Mouse (Mus musculus): ENCODE data around the gene Paf1. TPM values are rescaled to one million over a fixed set of nuclear protein-coding genes. Genes with fewer than 3 reads are reported as not detected.
A peak's percentile ranks its signal among the peaks of the same experiment; 100 is the strongest.

The Paf1 gene
- polyA plus RNA-seq, 1 experiment, result 124 TPM

DNA sequence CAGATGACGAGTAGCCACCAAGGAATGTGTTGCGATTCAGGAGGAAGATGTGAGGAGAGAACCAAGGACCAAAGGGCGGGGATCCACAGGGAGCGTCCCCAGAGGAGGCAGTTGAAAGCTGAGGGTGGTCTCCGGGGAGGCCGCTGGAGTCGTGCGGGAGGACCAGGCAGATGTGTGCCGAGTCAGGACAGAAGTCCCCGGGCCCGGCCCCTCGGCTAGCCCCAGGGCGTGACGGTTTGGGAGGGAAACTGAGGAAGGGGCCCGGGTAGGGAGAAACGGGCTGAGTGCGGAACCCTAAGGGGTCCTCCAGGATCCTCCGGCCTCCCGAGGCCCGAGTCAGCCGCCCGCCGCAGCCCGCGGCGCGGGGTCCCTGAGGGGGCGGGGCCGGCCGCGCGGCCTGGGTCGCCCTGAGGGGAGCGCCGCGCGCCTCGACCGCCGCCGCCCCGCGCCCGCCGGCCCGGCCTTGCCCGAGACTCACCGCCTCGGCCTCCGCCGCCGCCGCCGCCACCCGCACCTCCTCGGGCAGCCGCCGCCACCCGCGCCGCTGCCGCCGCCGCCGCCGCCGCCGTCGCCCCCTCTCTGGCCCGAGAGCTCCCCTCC is 43.0 kb downstream of the Paf1 start:
- H3K4me1 ChIP-seq (ENCODE audit: control insufficient read depth, insufficient read depth, low read length), result 0 out of 2 replicates have a peak, but pooled peaks cover 4% of the 10 kb centered on the region
- peak overlapping the region; percentile 76 for H3K4me3 ChIP-seq (replicated peaks; ENCODE audit: insufficient read depth, low read depth, low read length)
- WGBS, result 2% methylated on average over 62 of the region's 70 CpGs
- peak; percentile 48 to 52 for DNase-seq
- no peaks in the 10 kb centered on the region for H3K27me3 ChIP-seq (ENCODE audit: control insufficient read depth, insufficient read depth, low read length)
- no peak for TF ChIP-seq CTCF (IDR thresholded peaks at IDR 0.05; ENCODE audit: borderline replicate concordance, insufficient read depth, low read depth, low read length)
- H3K27ac ChIP-seq (ENCODE audit: insufficient read depth, low read length), result no peak overlapping the region

DNA sequence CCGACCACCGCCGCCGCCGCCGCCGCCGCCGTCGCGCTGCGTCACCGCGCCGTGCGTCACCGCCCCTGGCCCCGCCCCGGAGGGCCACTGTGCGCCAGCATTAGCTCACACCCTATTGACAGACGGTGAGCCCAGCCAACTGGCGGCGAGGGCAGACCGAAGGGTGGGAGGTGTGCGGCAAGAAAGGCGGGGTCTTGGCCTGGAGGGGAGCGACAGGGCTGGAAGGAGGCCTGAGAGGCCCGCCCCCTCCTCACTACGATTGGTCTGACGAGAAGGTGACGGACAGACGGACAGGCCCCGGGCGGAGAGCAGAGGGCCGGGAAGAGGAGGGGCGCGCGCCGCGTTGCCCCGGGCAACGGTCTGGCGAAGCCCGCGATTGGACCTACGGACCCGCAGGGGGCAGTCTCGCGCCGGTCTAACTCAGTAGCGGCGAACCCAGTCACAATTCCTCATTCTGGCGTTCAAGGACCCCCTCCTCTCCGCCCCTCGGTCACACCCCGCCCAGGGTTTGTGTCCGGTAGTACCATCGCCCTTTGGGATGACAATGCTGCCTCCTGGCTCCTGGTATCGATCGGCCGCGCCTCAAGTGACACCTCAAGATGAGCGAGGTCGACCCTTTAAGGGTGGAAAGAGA is 43.6 kb downstream of the Paf1 start:
- under 1% methylated on average over 63 of the region's 64 CpGs for WGBS
- peak; percentile 36; the same call in 1 of the 2 replicates for TF ChIP-seq POLR2A (IDR thresholded peaks at IDR 0.05; ENCODE audit: borderline replicate concordance, insufficient read depth, low read length)
- TF ChIP-seq CTCF (IDR thresholded peaks at IDR 0.05; ENCODE audit: borderline replicate concordance, insufficient read depth, low read depth, low read length), result peak; percentile 64
- peak overlapping the region; percentile 83 for H3K4me3 ChIP-seq (replicated peaks; ENCODE audit: insufficient read depth, low read depth, low read length)

DNA sequence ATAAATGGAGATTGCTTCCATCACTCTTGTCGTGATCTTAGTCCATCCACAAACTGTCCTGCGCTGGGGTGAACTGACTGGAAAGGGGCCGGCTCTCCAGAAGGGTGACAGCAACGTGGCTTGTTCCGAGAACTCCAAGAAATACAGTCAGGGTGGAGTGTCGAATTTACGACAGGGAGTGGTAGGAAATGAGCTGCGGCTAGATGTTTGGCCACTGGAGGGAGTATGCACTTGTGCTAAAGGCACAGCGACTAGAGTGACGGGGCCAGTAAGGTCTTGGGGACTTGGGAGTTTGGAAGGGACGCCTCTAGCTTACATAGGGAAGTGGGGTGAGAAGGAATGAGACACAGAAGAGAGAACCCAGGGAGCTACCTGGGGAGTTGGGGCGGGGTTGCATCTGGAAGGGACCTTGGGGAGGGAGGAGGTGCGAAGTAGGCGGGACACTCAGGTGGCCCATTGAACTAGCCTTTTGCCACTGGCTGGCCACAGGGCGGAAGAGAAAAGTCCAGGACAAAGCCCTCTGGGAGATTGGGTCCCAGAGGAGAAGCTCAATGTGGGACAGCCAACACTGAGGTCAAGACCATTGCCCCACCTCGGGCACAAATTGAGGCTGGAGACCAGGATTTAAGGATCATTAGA is 44.3 kb downstream of the Paf1 start, which contains the start of gene Gmfg:
Gene Gmfg, plus strand, starts transcription at position 516 of the 639 bp plus-strand sequence.
- 0 out of 2 replicates have a peak, but pooled peaks cover 4% of the 10 kb centered on the region for H3K4me1 ChIP-seq (ENCODE audit: control insufficient read depth, insufficient read depth, low read length)
- TF ChIP-seq POLR2A (IDR thresholded peaks at IDR 0.05; ENCODE audit: borderline replicate concordance, insufficient read depth, low read length) (no peak), CTCF (IDR thresholded peaks at IDR 0.05; ENCODE audit: borderline replicate concordance, insufficient read depth, low read depth, low read length) (peak; percentile 65; the same call in 1 of the 2 replicates)
- peak within 1 kb of the TSS; percentile 83 for H3K4me3 ChIP-seq (replicated peaks; ENCODE audit: insufficient read depth, low read depth, low read length)
- peak in 1 of 2 experiments; percentile 76 for DNase-seq
- peak within 1 kb of the TSS; percentile 24 for H3K27ac ChIP-seq (ENCODE audit: insufficient read depth, low read length)
- 3% methylated on average over 16 of the region's 16 CpGs for WGBS
- H3K27me3 ChIP-seq (ENCODE audit: control insufficient read depth, insufficient read depth, low read length), result no peaks in the 10 kb centered on the region

More for the DNA sequence above, 43.6 kb downstream of the Paf1 start:
- H3K4me1 ChIP-seq (ENCODE audit: control insufficient read depth, insufficient read depth, low read length), result 0 out of 2 replicates have a peak, but pooled peaks cover 4% of the 10 kb centered on the region
- H3K27ac ChIP-seq (ENCODE audit: insufficient read depth, low read length), result peak overlapping the region; percentile 24
- peak; percentile 100 for DNase-seq
- no peaks in the 10 kb centered on the region for H3K27me3 ChIP-seq (ENCODE audit: control insufficient read depth, insufficient read depth, low read length)

DNA sequence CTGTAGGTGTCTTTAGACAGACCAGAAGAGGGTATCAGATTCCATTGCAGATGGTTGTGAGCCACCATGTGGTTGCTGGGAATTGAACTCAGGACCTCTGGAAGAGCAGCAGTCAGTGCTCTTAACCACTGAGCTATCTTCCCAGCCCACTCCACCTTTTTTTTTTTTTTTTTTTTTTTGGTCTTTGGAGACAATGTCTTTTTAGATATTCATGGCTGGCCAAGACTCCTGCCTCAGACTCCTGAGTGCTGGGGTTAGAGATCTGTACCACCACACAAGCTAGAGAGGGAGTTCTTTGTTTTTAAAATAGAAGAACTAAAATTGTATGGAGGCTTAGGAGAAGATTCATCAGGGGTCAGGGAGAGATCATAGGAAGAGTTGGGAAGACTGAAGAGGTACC is 45.2 kb downstream of the Paf1 start:
- H3K4me1 ChIP-seq (ENCODE audit: control insufficient read depth, insufficient read depth, low read length), result 0 out of 2 replicates have a peak, but pooled peaks cover 4% of the 10 kb centered on the region
- TF ChIP-seq POLR2A (IDR thresholded peaks at IDR 0.05; ENCODE audit: borderline replicate concordance, insufficient read depth, low read length) (no peak), CTCF (IDR thresholded peaks at IDR 0.05; ENCODE audit: borderline replicate concordance, insufficient read depth, low read depth, low read length) (no peak)
- no peak overlapping the region for H3K27ac ChIP-seq (ENCODE audit: insufficient read depth, low read length)
- DNase-seq, result no peak
- H3K27me3 ChIP-seq (ENCODE audit: control insufficient read depth, insufficient read depth, low read length), result no peaks in the 10 kb centered on the region
- H3K4me3 ChIP-seq (replicated peaks; ENCODE audit: insufficient read depth, low read depth, low read length), result no peak overlapping the region

GRCm38 (mm10) chr7:28438771-28439170 is 46.0 kb downstream of the Paf1 start:
- TF ChIP-seq POLR2A (IDR thresholded peaks at IDR 0.05; ENCODE audit: borderline replicate concordance, insufficient read depth, low read length) (no peak), CTCF (IDR thresholded peaks at IDR 0.05; ENCODE audit: borderline replicate concordance, insufficient read depth, low read depth, low read length) (no peak)
- Histone ChIP-seq H3K27me3 (ENCODE audit: control insufficient read depth, insufficient read depth, low read length) (no peaks in the 10 kb centered on the region), H3K4me3 (replicated peaks; ENCODE audit: insufficient read depth, low read depth, low read length) (no peak overlapping the region), H3K27ac (ENCODE audit: insufficient read depth, low read length) (no peak overlapping the region), H3K4me1 (ENCODE audit: control insufficient read depth, insufficient read depth, low read length) (0 out of 2 replicates have a peak, but pooled peaks cover 4% of the 10 kb centered on the region)
- DNase-seq, result no peak
- WGBS, result 84% methylated on average over 2 of the region's 2 CpGs

GRCm38 (mm10) chr7:28440739-28441138 is 48.0 kb downstream of the Paf1 start:
- Histone ChIP-seq H3K4me1 (ENCODE audit: control insufficient read depth, insufficient read depth, low read length) (no peaks in the 10 kb centered on the region), H3K27ac (ENCODE audit: insufficient read depth, low read length) (no peak overlapping the region)
- 49% methylated on average over 2 of the region's 2 CpGs for WGBS

DNA sequence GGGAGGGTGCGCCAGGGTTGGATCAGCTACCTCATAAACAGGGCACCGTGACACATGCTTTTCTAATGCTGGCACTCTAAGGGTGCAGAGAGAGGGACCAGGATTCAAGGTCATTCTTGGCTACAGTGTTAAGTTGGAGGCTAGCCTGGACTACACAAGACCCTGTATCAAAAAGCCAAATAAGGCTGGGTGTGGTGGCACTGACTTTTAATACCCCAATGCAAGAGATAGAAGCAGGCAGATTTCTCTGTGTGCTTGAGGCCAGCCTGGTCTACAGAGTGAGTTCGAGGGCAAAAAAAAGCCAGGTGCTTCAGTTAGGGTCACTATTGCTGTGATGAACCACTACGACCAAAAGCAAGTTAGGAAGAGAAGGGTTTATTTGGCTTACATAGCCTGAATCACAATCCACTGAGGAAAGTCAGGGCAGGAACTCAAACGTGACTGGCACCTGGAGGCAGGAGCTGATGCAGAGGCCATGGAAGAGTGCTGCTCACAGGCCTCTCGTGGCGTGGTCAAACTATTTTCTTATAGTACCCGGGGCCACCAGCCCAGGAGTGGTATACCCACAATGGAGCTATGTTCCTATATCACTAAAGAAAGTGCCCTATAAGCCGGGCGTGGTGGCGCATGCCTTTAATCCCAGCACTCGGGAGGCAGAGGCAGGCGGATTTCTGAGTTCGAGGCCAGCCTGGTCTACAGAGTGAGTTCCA is 49.2 kb downstream of the Paf1 start:
- H3K27ac ChIP-seq (ENCODE audit: insufficient read depth, low read length), result no peak overlapping the region
- WGBS, result 86% methylated on average over 14 of the region's 14 CpGs

More at GRCm38 (mm10) chr7:28440739-28441138, 48.0 kb downstream of the Paf1 start:
- no peak for DNase-seq
- H3K4me3 ChIP-seq (replicated peaks; ENCODE audit: insufficient read depth, low read depth, low read length), result no peak overlapping the region
- no peaks in the 10 kb centered on the region for H3K27me3 ChIP-seq (ENCODE audit: control insufficient read depth, insufficient read depth, low read length)
- TF ChIP-seq CTCF (IDR thresholded peaks at IDR 0.05; ENCODE audit: borderline replicate concordance, insufficient read depth, low read depth, low read length) (no peak), POLR2A (IDR thresholded peaks at IDR 0.05; ENCODE audit: borderline replicate concordance, insufficient read depth, low read length) (no peak)

More for the DNA sequence above, 49.2 kb downstream of the Paf1 start:
- TF ChIP-seq POLR2A (IDR thresholded peaks at IDR 0.05; ENCODE audit: borderline replicate concordance, insufficient read depth, low read length) (no peak), CTCF (IDR thresholded peaks at IDR 0.05; ENCODE audit: borderline replicate concordance, insufficient read depth, low read depth, low read length) (no peak)
- no peaks in the 10 kb centered on the region for H3K27me3 ChIP-seq (ENCODE audit: control insufficient read depth, insufficient read depth, low read length)
- H3K4me3 ChIP-seq (replicated peaks; ENCODE audit: insufficient read depth, low read depth, low read length), result no peak overlapping the region
- H3K4me1 ChIP-seq (ENCODE audit: control insufficient read depth, insufficient read depth, low read length), result no peaks in the 10 kb centered on the region
- DNase-seq, result no peak

Measured in cerebellum, adult 2 months (tissue).